Mouse (Mus musculus): Measurements from ENCODE around the gene Aco1.
"Not testable (repeated sequence)": the region's sequence is repeated elsewhere in the genome, so short reads cannot be mapped to it uniquely, and the experiment has no call there.

The Aco1 gene

DNA sequence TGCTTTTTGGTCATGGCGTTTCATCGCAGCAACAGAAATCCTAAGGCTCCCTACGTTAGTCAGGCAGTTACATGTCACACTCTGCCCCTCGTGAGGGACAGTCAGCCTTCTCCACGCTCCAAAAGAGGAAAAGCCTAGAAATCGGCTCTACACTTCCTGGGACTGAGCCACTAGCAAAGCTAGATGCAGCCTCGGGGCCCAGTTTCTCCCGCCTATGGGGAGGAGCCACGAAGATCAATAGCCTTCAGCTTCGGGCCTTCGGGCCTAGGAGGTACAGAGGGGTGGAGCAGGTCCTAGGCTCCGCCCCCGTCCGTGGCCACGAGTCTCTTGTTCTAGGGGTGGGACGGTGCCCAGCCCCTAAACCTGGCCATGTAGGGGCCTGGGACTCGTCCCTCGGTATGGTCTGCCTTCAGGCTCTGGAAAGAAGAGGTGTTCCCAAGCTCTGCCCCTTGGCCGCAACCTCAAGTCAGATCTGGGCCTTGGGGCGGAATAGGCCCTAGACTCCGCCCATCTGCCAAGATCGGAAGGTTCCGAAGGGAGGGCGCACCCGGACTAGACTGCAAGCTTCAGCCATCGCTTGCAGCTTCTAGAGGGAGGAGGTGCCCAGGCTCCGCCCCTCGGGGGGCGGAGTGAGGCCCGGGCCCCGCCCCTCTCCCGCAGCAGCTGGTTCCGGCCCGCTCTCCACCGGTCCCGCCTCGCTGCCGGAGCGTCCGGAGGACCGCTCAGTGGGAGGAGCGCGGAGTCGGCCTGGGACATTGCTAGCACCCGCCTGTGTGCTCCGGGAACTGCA lies at the start of gene Aco1:
TSS of gene Aco1 (plus strand) at position 339 of the 790 bp plus-strand sequence.
- in situ Hi-C loops (cut with MboI, MseI) = loop anchor here (5.0 to 10.0 kb wide), 2 partner anchors 134 to 562 kb away; partner anchors contain the start of genes Aptx and Ndufb6

DNA sequence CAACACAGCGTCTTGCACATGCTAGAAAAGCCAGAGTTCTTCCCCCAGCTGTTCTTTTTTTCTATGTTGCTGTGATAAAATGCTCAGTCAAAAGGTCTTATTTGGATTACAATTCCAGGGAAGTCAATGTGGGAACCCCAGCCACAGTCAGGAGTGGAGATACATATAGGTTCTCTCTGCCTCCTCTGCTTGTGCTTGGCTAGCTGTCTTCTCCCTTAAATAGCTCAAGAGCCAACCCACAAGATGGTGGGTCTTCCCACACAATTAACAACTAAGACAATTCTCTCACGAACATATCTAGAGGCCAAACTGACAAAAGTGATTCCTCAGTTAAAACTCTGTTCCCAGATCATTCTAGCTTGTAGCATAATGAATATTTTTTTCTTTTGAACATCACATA lies 47.9 kb upstream of the Aco1 start:
- in situ Hi-C loops (cut with MboI, MseI) = no loop called here

DNA sequence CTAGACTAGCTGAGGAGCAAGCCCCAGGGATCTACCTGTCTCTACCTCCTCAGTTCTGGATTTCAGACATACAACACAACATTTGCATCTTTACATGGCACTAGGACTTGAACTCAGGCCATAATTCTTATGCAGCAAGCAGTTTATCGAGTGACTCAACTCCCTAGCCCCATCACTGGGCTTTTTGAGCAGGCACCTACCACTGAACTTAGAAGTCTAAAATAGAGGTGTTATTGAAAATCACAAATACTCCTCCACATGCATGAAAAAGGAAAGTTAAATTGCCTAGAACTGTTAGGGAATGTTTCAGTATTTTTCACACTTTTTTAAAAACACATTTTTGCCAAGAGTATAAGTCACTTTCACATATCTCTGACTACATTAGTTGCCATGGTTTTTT lies 39.9 kb upstream of the Aco1 start:
- in situ Hi-C loops (cut with MboI, MseI) = no loop called here

DNA sequence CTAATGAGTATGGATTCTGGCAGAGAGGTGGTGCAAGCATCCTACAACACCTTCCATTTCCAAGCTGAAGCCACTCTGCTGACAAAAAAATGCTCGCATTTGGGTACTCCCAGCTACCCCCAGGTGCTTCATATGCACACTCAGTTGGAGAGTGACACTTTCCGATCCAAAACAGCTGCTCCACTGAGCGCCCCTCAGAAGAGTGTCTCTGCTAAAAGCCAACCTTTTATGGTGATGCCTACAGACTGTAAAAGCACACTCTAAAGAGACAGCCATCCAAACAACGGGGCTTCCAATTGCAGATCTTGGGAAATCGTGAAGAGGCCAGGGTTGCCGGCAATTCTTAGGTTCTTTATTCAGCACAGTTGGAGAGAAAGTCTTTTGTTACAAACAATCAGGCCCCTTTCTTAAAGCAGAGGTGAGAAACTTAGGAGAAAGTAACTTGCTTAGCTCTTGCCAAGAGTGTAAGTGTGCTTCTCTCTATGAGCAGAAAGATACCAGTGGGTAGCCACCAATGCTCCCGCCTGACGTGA lies 36.8 kb upstream of the Aco1 start:
- in situ Hi-C loops (cut with MboI, MseI) = no loop called here

DNA sequence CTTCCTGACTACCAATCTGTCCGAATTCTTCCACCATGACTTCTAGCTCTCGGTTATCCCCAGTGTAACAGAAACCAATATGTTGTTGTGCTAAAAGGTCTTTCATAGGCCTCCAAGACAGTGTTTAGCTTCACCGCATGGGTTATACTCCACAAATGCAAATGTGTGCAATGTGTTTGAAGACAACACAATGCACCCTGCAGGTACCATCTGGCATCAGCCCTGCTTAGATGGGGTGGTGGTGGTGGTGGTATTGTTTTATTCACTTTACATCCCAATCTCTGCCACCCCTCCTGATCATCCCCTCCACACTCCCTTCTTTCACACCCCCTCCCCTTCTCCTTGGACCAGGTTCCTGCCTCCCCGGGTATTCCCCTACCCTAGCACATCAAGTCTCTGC lies 34.9 kb upstream of the Aco1 start:
- in situ Hi-C loops (cut with MboI, MseI) = no loop called here

DNA sequence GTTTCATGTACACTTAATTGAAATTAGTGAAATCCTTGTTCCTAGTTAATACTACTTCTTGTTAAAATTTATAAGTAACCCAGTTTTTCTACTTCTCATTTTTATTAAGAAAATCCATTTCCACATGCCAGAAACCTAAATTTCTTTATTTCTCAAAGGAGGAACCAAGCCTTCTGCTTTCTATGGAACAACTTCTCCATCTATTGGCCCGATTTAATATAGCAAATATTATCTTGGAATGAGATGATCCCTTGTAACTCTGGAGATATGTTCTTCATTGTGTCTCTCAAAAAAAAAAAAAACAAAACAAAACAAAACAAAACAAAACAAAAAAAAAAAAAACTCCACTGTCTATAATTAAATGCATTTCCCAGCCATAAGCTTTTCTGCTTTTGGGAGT lies 29.7 kb upstream of the Aco1 start:
- in situ Hi-C loops (cut with MboI, MseI) = no loop called here

DNA sequence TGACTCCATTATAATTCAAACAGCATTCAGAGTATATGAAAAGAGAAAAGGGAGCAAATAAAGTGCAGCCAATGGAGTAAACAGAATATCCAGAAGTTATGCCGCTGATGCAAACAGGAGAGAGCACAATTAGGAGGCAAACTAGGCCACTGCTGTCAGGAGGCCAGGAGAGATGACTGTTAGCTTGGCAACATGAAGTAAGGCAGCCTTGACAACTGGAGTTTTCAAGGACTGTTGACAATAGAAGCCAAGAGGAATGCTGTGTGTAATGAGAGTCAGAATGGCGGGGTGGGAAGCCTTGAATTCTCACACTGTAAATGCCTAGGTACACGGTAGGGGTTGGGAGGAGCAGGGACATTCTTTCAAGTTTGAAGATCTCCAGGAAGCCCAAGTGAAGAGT lies 21.7 kb upstream of the Aco1 start:
- in situ Hi-C loops (cut with MboI, MseI) = no loop called here

DNA sequence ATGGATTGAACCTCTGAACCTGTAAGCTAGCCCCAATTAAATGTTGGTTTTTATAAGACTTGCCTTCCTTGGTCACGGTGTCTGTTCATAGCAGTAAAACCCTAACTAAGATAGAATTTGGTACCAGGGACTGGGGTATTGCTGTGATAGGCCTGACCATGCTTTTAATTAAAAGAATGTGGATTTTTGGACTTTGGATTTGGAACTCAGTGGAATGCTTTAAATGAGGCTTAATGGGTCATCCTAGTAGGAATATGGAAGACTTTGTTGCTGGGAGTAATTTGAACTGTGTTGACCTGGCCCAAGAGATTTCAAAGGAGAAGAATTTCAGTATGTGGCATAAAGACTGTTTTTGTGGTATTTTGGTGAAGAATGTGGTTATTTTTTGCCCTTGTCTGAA lies 20.6 kb upstream of the Aco1 start:
- in situ Hi-C loops (cut with MboI, MseI) = not testable (repeated sequence)

DNA sequence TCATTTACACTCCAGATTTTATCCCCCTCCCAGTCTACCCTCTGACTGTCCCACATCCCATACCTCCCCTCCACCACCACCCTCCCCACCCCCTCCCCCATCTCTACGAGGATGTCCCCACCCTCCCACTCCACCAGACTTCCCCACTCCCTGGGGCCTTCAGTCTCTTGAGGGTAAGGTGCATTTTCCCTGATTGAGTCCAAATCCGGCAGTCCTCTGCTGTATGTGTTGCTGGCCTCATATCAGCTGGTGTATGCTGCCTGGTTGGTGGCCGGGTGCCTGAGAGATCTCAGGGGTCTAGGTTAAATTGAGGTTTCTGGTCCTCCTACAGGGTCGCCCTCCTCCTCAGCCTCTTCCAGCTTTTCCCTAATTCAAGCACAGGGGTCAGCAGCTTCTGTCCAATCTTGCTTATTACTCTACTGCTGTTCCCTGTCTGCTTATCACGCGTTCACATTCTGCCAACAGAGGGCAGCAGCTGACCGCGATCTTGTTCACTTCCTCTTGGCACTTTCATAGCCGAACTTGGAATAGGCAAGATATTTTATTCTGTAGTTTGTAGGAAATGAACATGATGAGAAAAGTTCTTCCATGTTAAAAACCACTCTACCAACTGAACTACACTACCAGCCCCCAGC lies 8.3 kb upstream of the Aco1 start:
- in situ Hi-C loops (cut with MboI, MseI) = no loop called here

DNA sequence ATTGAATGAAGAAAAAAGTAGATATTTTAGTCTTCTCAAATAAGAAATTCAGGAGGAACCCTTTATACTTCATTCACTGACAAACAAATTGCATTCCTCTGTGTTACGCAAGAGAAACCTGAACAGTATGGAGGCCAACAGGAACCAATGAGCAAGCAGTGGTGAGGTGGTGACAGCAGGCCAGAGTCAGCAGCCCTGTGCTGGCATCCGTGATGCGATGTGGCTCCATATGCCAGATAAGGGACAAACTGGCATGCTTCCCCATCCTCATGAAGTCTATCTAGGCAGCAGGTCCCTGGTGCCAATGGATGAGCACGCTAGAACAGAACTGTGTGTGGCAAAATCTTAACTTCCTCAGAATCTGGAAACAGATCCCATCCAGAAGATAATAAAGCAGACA lies 6.4 kb upstream of the Aco1 start:
- in situ Hi-C loops (cut with MboI, MseI) = no loop called here

DNA sequence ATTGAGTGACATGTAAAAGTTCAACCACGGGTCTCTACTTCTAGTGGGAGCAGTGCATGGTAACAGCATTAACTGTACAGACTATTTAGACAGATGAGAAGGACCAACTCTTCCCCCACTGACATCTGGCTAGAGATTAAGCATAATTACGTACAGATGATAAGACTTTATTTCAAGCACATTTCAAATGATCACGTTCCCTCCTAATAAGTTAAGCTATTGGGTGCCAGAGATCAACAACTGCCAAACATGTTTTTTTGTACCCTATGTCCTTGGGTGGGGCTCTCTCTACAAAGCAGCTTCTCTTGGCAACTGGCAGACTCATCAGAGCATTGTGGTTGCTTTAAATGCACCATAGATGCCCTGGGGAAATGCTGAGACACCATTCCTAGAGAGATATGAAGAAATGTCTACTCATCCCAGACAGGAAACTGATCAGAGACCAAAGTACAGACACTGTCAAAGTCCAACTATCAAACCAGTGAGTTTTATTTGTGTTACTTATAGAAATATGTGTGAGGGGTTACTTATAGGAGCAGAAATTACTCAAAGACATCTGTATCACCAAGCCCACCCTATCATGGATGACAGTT lies 3.1 kb upstream of the Aco1 start:
- in situ Hi-C loops (cut with MboI, MseI) = loop anchor here (5.0 to 10.0 kb wide), 2 partner anchors 138 to 565 kb away; partner anchors contain the start of genes Aptx and Ndufb6

DNA sequence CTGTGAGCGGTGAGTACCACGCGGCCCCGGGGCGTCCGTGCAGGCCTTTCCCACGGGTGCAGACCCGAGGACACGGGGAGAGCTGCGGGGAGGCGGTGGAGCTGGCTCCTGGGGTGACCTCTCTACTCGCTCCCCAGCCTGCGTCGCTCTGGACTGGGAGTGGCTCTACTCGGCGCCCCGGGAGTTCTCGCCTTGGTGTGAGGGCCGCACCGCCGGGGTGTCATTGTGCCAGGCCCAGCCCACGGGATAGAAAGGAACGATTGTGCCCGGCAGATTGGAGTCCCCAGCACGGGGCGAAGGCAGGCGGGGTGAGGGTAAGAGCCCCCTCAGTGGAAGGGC lies 621 bp downstream of the Aco1 start:
- in situ Hi-C loops (cut with MboI, MseI) = loop anchor here (5.0 to 10.0 kb wide), 2 partner anchors 134 to 561 kb away; partner anchors contain the start of genes Aptx and Ndufb6

DNA sequence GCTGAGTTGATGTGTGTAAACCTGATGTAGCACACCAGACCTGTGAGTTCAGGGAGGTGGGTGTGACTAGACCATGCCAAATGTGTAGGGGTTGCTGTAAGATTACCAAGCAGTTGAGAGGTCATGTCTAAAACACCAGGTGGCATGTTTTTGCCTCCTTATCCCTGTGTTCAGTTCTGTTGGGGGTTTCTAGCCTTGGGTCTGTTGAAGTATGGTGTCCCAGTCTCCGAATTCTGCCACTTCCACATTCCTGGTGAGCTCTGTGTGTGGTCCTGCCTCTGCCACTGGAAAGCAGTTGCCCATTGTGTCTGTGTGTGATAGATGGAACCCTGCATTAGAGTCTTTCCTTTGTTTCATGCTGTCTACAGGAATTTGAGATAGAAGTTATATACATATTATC lies 1.7 kb downstream of the Aco1 start:
- in situ Hi-C loops (cut with MboI, MseI) = loop anchor here (5.0 to 10.0 kb wide), 2 partner anchors 133 to 560 kb away; partner anchors contain the start of genes Aptx and Ndufb6

DNA sequence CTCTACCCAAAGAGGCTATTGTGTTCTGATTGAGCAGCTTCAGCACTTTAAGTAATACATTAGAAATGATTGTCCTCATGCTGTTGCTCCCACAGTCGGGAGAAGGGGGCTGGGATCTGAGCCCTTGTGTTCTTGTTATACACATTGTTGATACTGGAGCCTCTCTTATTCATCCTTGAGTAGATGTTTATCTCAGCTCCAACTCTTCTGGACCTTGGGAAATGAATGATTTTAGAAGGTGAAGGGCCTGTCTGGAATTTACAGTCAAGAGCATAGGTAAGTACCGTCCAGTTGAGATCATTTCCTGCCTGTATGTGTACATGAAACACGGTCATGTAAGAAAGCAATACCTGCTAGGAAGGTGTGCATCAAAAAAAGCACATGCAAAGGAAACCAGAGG lies 2.1 kb downstream of the Aco1 start:
- in situ Hi-C loops (cut with MboI, MseI) = loop anchor here (5.0 to 10.0 kb wide), 2 partner anchors 132 to 560 kb away; partner anchors contain the start of genes Aptx and Ndufb6

DNA sequence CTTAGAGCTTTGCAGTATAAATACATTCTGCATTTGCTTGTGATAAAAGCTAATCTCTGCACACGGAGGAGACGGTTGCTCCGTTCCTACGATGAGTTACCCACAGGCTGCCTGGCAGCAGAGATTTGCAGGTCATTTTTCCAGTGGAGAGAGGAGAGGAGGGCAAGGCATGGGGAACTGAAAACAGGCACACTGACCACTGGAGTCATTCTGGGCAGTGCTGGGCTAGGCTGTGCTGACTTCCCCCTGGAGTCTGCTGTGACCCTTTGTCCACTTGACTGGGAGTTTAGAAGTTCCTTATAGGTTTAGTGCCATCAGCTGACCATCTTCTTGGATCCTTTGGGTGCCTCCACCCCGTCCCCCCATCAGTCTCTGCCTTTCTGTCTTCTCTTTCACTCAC lies 5.4 kb downstream of the Aco1 start:
- in situ Hi-C loops (cut with MboI, MseI) = loop anchor here (10.0 kb wide), 1 partner anchor 557 kb away; the partner anchor contains the start of gene Aptx

DNA sequence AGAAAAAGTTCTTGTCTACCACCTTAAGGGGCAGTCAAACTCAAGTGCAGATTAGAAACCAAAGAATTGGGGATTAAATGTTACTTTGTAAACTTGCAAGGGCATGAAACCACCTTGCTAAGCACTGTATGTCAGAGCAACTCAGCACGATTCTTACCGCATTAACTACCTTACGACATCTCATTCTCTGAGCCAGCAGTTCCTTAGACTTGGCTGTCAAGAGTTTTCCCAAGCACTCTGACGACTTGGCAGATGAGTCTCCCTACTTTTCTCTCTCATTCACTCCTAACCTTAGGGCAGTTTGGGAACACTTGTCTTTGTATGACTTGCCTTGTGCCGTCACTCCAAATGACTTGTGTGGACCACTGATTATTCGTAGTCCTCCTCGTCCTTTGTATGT lies 7.2 kb downstream of the Aco1 start:
- in situ Hi-C loops (cut with MboI, MseI) = no loop called here

DNA sequence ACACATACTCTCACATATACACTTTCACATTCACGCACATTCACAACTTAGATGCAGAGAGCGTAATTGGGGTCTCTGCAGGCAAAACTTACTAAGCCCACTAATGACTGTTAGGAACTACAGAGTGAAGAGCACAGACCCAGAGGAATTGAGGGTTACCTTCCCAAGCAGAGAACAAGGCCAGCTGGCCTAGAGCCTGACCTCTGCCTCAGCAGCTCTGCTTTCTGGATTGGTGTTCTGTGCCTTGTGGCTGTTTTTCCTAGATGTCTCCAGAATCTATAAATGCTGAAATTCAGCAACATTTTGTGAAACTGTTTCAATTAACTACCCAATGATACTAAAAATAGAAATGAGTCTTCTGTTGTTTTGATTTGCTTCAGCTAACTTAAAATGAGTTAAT lies 9.9 kb downstream of the Aco1 start:
- in situ Hi-C loops (cut with MboI, MseI) = no loop called here

DNA sequence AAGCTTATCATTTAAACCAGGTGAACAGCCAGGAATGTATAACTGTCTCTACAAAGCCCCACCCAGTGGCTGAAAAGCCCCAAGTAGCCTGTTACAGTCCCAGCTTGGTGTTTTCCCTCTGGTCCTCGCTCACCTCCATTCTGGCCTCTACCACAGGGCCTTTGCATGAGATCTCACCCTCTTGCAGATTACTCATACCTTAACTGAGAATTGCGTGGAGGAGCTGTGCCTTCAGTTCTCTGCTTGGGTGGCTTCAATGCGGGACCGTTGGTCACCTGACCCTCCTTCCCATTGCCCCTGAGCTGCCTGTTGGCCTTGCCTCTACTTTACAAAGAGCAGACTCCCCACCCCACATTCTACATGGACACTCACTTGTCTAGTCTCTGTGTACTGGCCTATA lies 10.6 kb downstream of the Aco1 start:
- in situ Hi-C loops (cut with MboI, MseI) = no loop called here

DNA sequence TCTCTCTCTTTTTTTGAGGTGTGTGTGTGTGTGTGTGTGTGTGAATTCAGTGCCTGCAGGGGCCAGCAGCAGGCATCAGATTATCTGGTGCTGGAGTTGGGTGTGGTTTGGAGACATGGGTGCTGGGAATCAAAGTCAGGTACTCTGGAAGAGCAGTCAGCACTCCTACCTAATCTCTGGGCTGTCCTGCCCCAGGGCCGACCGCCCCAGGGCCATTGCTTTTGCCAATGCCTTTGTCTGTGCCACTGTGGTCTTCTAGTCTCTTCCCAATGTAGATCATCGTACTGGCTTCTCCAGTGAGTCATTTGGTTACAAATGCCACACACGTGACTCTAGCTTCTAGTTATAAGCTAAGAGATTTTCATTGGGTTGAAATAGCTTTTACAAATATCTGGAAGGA lies 11.9 kb downstream of the Aco1 start:
- in situ Hi-C loops (cut with MboI, MseI) = no loop called here

DNA sequence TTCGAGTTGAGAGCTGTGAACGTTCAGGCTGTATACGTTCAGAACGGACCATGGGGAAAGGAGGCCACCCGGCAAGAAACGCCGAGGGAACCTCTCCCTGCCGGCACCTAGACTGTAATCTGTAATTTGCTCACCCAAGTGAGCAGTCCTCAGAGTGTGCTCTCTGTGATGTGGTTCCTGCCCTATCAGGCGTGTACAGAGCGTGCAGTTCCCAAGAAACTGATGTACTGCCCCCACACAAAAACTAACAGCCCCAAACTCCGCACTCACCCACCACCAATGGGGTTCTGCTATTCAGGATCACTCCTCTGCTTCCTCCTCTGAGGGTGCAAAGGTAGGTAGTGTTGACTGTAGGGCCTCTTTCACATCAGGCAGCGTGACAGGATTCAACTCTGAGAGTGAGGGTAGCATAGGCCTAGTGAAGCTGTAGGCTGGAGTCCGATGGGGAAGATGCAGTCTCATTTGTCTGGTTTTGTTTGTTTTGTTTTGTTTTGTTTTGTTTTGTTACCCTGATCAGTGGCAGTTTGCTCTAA lies 12.7 kb downstream of the Aco1 start:
- in situ Hi-C loops (cut with MboI, MseI) = no loop called here

DNA sequence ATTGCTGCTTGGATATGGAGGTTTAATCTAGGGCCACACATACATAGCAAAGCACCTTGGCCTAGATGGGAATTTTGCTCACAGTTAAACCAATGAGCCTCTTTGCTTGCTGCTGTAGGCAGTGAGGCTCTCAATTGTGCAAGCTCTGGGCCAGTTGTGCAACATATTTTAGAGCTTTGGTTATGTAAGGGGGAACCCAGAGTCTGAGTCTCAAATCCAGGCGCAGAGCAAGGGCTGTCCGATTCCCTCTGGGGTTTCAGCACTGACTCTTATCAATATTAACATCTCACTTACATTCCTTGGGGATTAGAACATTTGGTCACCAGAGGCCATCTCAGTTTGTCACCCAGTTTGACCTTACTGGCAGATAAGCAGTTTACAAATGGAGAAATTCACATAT lies 13.3 kb downstream of the Aco1 start:
- in situ Hi-C loops (cut with MboI, MseI) = no loop called here

Measured in T-helper 1 cell (primary cell).